Mouse (Mus musculus): ENCODE measurements around the gene Ttc25. TPM values are rescaled to one million over a fixed set of nuclear protein-coding genes. Genes with fewer than 3 reads are reported as not detected.

The Ttc25 gene
- 1.9 and 2.3 TPM in 2 replicates for polyA plus RNA-seq (2016; fragmentation: Nextera tagmentation; extraction: Ambion mirVana)

- Histone ChIP-seq H3K9me3 (replicated peaks) (no peaks in the 10 kb centered on the region), H3K27ac (replicated peaks) (peak within 1 kb of the TSS; percentile 86), H3K4me3 (peak within 1 kb of the TSS; percentile 60), H3K4me1 (peaks cover 18% of the 10 kb centered on the region), H3K36me3 (no peaks in the 10 kb centered on the region), H3K27me3 (ENCODE audit: low read depth, poor library complexity, severe bottlenecking) (peaks cover 8% of the 10 kb centered on the region; the same call in 1 of the 2 replicates)
- 3% methylated on average over 28 of the region's 28 CpGs for WGBS
- DNase-seq (ENCODE audit: low spot score), result peak; percentile 94
These were observed at the start of gene Ttc25 for GRCm38 (mm10) chr11:100544832-100545745. Gene Ttc25 (plus strand): TSS chr11:100545607.

- H3K27ac ChIP-seq (replicated peaks), result 0 out of 2 replicates have a peak overlapping the region, but pooled peaks have one; percentile 78
- H3K36me3 ChIP-seq, result peaks cover 100% of the 10 kb centered on the region
- DNase-seq (ENCODE audit: low spot score), result no peak
- WGBS, result 78% methylated on average over 3 of the region's 3 CpGs
- no peak overlapping the region for H3K4me3 ChIP-seq
- peaks cover 24% of the 10 kb centered on the region for H3K4me1 ChIP-seq
- no peaks in the 10 kb centered on the region for H3K27me3 ChIP-seq (ENCODE audit: low read depth, poor library complexity, severe bottlenecking)
- H3K9me3 ChIP-seq (replicated peaks), result no peaks in the 10 kb centered on the region
These were observed 45.2 kb upstream of the Ttc25 start for GRCm38 (mm10) chr11:100500241-100500640.

GRCm38 (mm10) chr11:100500651-100501050 is 44.8 kb upstream of the Ttc25 start:
- Histone ChIP-seq H3K27ac (replicated peaks) (peak overlapping the region; percentile 78), H3K9me3 (replicated peaks) (no peaks in the 10 kb centered on the region), H3K27me3 (ENCODE audit: low read depth, poor library complexity, severe bottlenecking) (no peaks in the 10 kb centered on the region), H3K4me3 (no peak overlapping the region), H3K4me1 (peaks cover 24% of the 10 kb centered on the region), H3K36me3 (peaks cover 100% of the 10 kb centered on the region)
- WGBS, result 74% methylated on average over 7 of the region's 7 CpGs
- no peak for DNase-seq (ENCODE audit: low spot score)

- Histone ChIP-seq H3K27ac (replicated peaks) (peak overlapping the region; percentile 78), H3K27me3 (ENCODE audit: low read depth, poor library complexity, severe bottlenecking) (no peaks in the 10 kb centered on the region), H3K4me1 (peaks cover 24% of the 10 kb centered on the region), H3K36me3 (peaks cover 100% of the 10 kb centered on the region), H3K9me3 (replicated peaks) (no peaks in the 10 kb centered on the region), H3K4me3 (no peak overlapping the region)
- 8% methylated on average over 6 of the region's 6 CpGs for WGBS
- peak; percentile 72 for DNase-seq (ENCODE audit: low spot score)
These were observed 44.1 kb upstream of the Ttc25 start for GRCm38 (mm10) chr11:100501321-100501720.

- no peak for DNase-seq (ENCODE audit: low spot score)
- Histone ChIP-seq H3K27ac (replicated peaks) (no peak overlapping the region), H3K27me3 (ENCODE audit: low read depth, poor library complexity, severe bottlenecking) (no peaks in the 10 kb centered on the region), H3K4me3 (no peak overlapping the region), H3K4me1 (peaks cover 24% of the 10 kb centered on the region), H3K9me3 (replicated peaks) (no peaks in the 10 kb centered on the region), H3K36me3 (peaks cover 99% of the 10 kb centered on the region)
- 92% methylated on average over 12 of the region's 12 CpGs for WGBS
These were observed 40.3 kb upstream of the Ttc25 start for GRCm38 (mm10) chr11:100504990-100505660.

GRCm38 (mm10) chr11:100505997-100506396 is 39.4 kb upstream of the Ttc25 start:
- Histone ChIP-seq H3K27me3 (ENCODE audit: low read depth, poor library complexity, severe bottlenecking) (no peaks in the 10 kb centered on the region), H3K4me3 (no peak overlapping the region), H3K9me3 (replicated peaks) (no peaks in the 10 kb centered on the region), H3K27ac (replicated peaks) (no peak overlapping the region), H3K36me3 (peaks cover 99% of the 10 kb centered on the region), H3K4me1 (peaks cover 18% of the 10 kb centered on the region)
- DNase-seq (ENCODE audit: low spot score), result no peak
- 94% methylated on average over 8 of the region's 8 CpGs for WGBS

GRCm38 (mm10) chr11:100510556-100510955 is 34.9 kb upstream of the Ttc25 start:
- H3K9me3 ChIP-seq (replicated peaks), result no peaks in the 10 kb centered on the region
- no peak for DNase-seq (ENCODE audit: low spot score)
- H3K36me3 ChIP-seq, result peaks cover 99% of the 10 kb centered on the region
- H3K27ac ChIP-seq (replicated peaks), result no peak overlapping the region
- WGBS, result 95% methylated on average over 2 of the region's 2 CpGs
- no peak overlapping the region for H3K4me3 ChIP-seq
- no peaks in the 10 kb centered on the region for H3K4me1 ChIP-seq
- H3K27me3 ChIP-seq (ENCODE audit: low read depth, poor library complexity, severe bottlenecking), result no peaks in the 10 kb centered on the region

GRCm38 (mm10) chr11:100512384-100512783 is 33.0 kb upstream of the Ttc25 start:
- Histone ChIP-seq H3K9me3 (replicated peaks) (no peaks in the 10 kb centered on the region), H3K27me3 (ENCODE audit: low read depth, poor library complexity, severe bottlenecking) (no peaks in the 10 kb centered on the region), H3K4me1 (no peaks in the 10 kb centered on the region), H3K4me3 (no peak overlapping the region), H3K36me3 (peaks cover 100% of the 10 kb centered on the region), H3K27ac (replicated peaks) (no peak overlapping the region)
- WGBS, result 91% methylated on average over 1 of the region's 1 CpGs
- DNase-seq (ENCODE audit: low spot score), result no peak

GRCm38 (mm10) chr11:100513716-100514115 is 31.7 kb upstream of the Ttc25 start:
- 91% methylated on average over 10 of the region's 10 CpGs for WGBS
- no peaks in the 10 kb centered on the region for H3K27me3 ChIP-seq (ENCODE audit: low read depth, poor library complexity, severe bottlenecking)
- H3K27ac ChIP-seq (replicated peaks), result no peak overlapping the region
- H3K36me3 ChIP-seq, result peaks cover 100% of the 10 kb centered on the region
- no peak for DNase-seq (ENCODE audit: low spot score)
- H3K4me1 ChIP-seq, result no peaks in the 10 kb centered on the region
- H3K4me3 ChIP-seq, result no peak overlapping the region
- no peaks in the 10 kb centered on the region for H3K9me3 ChIP-seq (replicated peaks)

- Histone ChIP-seq H3K27ac (replicated peaks) (no peak overlapping the region), H3K9me3 (replicated peaks) (no peaks in the 10 kb centered on the region), H3K4me1 (no peaks in the 10 kb centered on the region), H3K36me3 (peaks cover 100% of the 10 kb centered on the region), H3K4me3 (no peak overlapping the region), H3K27me3 (ENCODE audit: low read depth, poor library complexity, severe bottlenecking) (no peaks in the 10 kb centered on the region)
- WGBS, result 95% methylated on average over 9 of the region's 9 CpGs
- no peak for DNase-seq (ENCODE audit: low spot score)
These were observed 30.3 kb upstream of the Ttc25 start for GRCm38 (mm10) chr11:100515061-100515460.

- no peak overlapping the region for H3K4me3 ChIP-seq
- H3K9me3 ChIP-seq (replicated peaks), result no peaks in the 10 kb centered on the region
- peaks cover 100% of the 10 kb centered on the region for H3K36me3 ChIP-seq
- no peaks in the 10 kb centered on the region for H3K27me3 ChIP-seq (ENCODE audit: low read depth, poor library complexity, severe bottlenecking)
- 94% methylated on average over 9 of the region's 9 CpGs for WGBS
- no peaks in the 10 kb centered on the region for H3K4me1 ChIP-seq
- no peak for DNase-seq (ENCODE audit: low spot score)
- H3K27ac ChIP-seq (replicated peaks), result no peak overlapping the region
These were observed 29.6 kb upstream of the Ttc25 start for GRCm38 (mm10) chr11:100515789-100516188.

- Histone ChIP-seq H3K4me3 (no peak overlapping the region), H3K9me3 (replicated peaks) (no peaks in the 10 kb centered on the region), H3K36me3 (peaks cover 100% of the 10 kb centered on the region), H3K4me1 (no peaks in the 10 kb centered on the region), H3K27me3 (ENCODE audit: low read depth, poor library complexity, severe bottlenecking) (no peaks in the 10 kb centered on the region), H3K27ac (replicated peaks) (no peak overlapping the region)
- no peak for DNase-seq (ENCODE audit: low spot score)
- 91% methylated on average over 9 of the region's 9 CpGs for WGBS
These were observed 29.1 kb upstream of the Ttc25 start for GRCm38 (mm10) chr11:100516291-100516690.

- DNase-seq (ENCODE audit: low spot score), result no peak
- Histone ChIP-seq H3K4me3 (no peak overlapping the region), H3K27ac (replicated peaks) (no peak overlapping the region), H3K9me3 (replicated peaks) (no peaks in the 10 kb centered on the region), H3K27me3 (ENCODE audit: low read depth, poor library complexity, severe bottlenecking) (no peaks in the 10 kb centered on the region), H3K4me1 (no peaks in the 10 kb centered on the region), H3K36me3 (peaks cover 100% of the 10 kb centered on the region)
- 88% methylated on average over 5 of the region's 5 CpGs for WGBS
These were observed 27.2 kb upstream of the Ttc25 start for GRCm38 (mm10) chr11:100518188-100518591.

Measured in midbrain, embryonic 10.5 days (tissue).